In genomic region chr11:33004603-33005002, GRCm38 (mm10) we compare ENCODE assay signal across 21 mouse cellular contexts.
DNase-seq lines count a peak whose midpoint lies in the region; ATAC-seq lines count a peak whose summit lies in the region.
"Had no signal": no experiment of that assay in that cellular context is flagged by ENCODE, and none has a peak within 500 bp of the region (broad histone marks: within the 10 kb centered on the region; RNA-seq: fewer than 3 reads in every experiment).

No protein-coding gene starts in this region.

- no peak overlapping the region for H3K4me2 ChIP-seq in midbrain, embryonic 16.5 days (ENCODE audit: low read length)
- no peak overlapping the region for H3K4me2 ChIP-seq in kidney, embryonic 15.5 days
- H3K4me2 ChIP-seq: embryonic facial prominence, embryonic 12.5 days; forebrain, embryonic 12.5 days; midbrain, embryonic 15.5 days had no signal

- H3K4me3 ChIP-seq in midbrain, embryonic 16.5 days (ENCODE audit: low read depth, low read length) = no peak overlapping the region
- H3K4me3 ChIP-seq in midbrain, embryonic 10.5 days = no peak overlapping the region
- no peak overlapping the region for H3K4me3 ChIP-seq in kidney, embryonic 15.5 days (replicated peaks)
- H3K4me3 ChIP-seq: embryonic facial prominence, embryonic 12.5 days; forebrain, embryonic 12.5 days; heart, embryonic 10.5 days; midbrain, embryonic 15.5 days; myocyte had no signal

- peaks cover 10% of the 10 kb centered on the region for H3K4me1 ChIP-seq in midbrain, embryonic 16.5 days (ENCODE audit: control insufficient read depth, insufficient read depth, low read length)
- H3K4me1 ChIP-seq in midbrain, embryonic 10.5 days = peaks cover 4% of the 10 kb centered on the region; the same call in 1 of the 2 replicates
- peaks cover 6% of the 10 kb centered on the region; the same call in 1 of the 2 replicates for H3K4me1 ChIP-seq in kidney, embryonic 15.5 days

- WGBS in midbrain, embryonic 16.5 days = 80% methylated on average over 11 of the region's 11 CpGs
- 92% methylated on average over 11 of the region's 11 CpGs for WGBS in midbrain, embryonic 10.5 days
- 82% methylated on average over 11 of the region's 11 CpGs for WGBS in kidney, embryonic 15.5 days

- H3K27ac ChIP-seq in midbrain, embryonic 16.5 days (ENCODE audit: low read length) = peak overlapping the region; percentile 25
- no peak overlapping the region for H3K27ac ChIP-seq in midbrain, embryonic 10.5 days (replicated peaks)
- H3K27ac ChIP-seq in kidney, embryonic 15.5 days = no peak overlapping the region
- H3K27ac ChIP-seq: embryonic facial prominence, embryonic 12.5 days; forebrain, embryonic 12.5 days; heart, embryonic 10.5 days had no signal

- H3K9me3 ChIP-seq in midbrain, embryonic 16.5 days (replicated peaks; ENCODE audit: control insufficient read depth, low read length, poor library complexity, severe bottlenecking) = no peaks in the 10 kb centered on the region
- H3K9me3 ChIP-seq in midbrain, embryonic 10.5 days (replicated peaks) = no peaks in the 10 kb centered on the region
- no peaks in the 10 kb centered on the region for H3K9me3 ChIP-seq in kidney, embryonic 15.5 days (replicated peaks)
- H3K9me3 ChIP-seq: embryonic facial prominence, embryonic 12.5 days; forebrain, embryonic 12.5 days; heart, embryonic 10.5 days; midbrain, embryonic 15.5 days had no signal

- peak; percentile 91 for DNase-seq in heart, adult 11 months
- DNase-seq in heart, postnatal 4 days = no peak
- no peak for DNase-seq in midbrain, embryonic 10.5 days (ENCODE audit: low spot score)
- peak; percentile 85 for DNase-seq in lung, postnatal 10 days
- DNase-seq in natural killer cell, adult 2 months (ENCODE audit: low spot score in 2 of 2) = no peak
- DNase-seq: adrenal gland, adult 8-10 months; cerebellum, adult 18-20 months; cerebellum, postnatal 14 days; kidney, adult 11 months; kidney, postnatal 4 days; liver, postnatal 0 days; right cerebral cortex, postnatal 14 days; thymus, postnatal 36 days had no signal

- no peak overlapping the region for H3K9ac ChIP-seq in midbrain, embryonic 16.5 days (ENCODE audit: low read depth, low read length)
- H3K9ac ChIP-seq in kidney, embryonic 15.5 days = no peak overlapping the region
- H3K9ac ChIP-seq: embryonic facial prominence, embryonic 12.5 days; forebrain, embryonic 12.5 days; liver, postnatal 0 days; midbrain, embryonic 15.5 days had no signal

- peak; percentile 32; the same call in 1 of the 2 replicates for ATAC-seq in midbrain, embryonic 16.5 days
- no peak for ATAC-seq in kidney, embryonic 15.5 days (replicated peaks; ENCODE audit: low FRiP score)
- ATAC-seq: activated CD4-positive, CD25-positive, alpha-beta regulatory T cell, adult 4 months; liver, postnatal 0 days had no signal

- no peaks in the 10 kb centered on the region for H3K36me3 ChIP-seq in midbrain, embryonic 16.5 days (ENCODE audit: control insufficient read depth, insufficient read depth, low read length)
- H3K36me3 ChIP-seq in midbrain, embryonic 10.5 days = no peaks in the 10 kb centered on the region
- H3K36me3 ChIP-seq in kidney, embryonic 15.5 days = no peaks in the 10 kb centered on the region
- H3K36me3 ChIP-seq: embryonic facial prominence, embryonic 12.5 days; forebrain, embryonic 12.5 days; heart, embryonic 10.5 days; midbrain, embryonic 15.5 days had no signal

- no peaks in the 10 kb centered on the region for H3K27me3 ChIP-seq in midbrain, embryonic 16.5 days (ENCODE audit: control insufficient read depth, insufficient read depth, low read depth, low read length)
- no peaks in the 10 kb centered on the region for H3K27me3 ChIP-seq in midbrain, embryonic 10.5 days (ENCODE audit: low read depth, poor library complexity, severe bottlenecking)
- no peaks in the 10 kb centered on the region for H3K27me3 ChIP-seq in kidney, embryonic 15.5 days
- H3K27me3 ChIP-seq: embryonic facial prominence, embryonic 12.5 days; forebrain, embryonic 12.5 days; midbrain, embryonic 15.5 days had no signal

Comparison
In these comparisons a context has a peak if more than half of its experiments do, and no peak if none do; other contexts are left out.
1. DNase-seq: peak in heart, adult 11 months (single experiment) and lung, postnatal 10 days (single experiment); none in heart, postnatal 4 days (single experiment), midbrain, embryonic 10.5 days (single experiment) and natural killer cell, adult 2 months (0 of 2).